Mouse (Mus musculus) hindbrain, embryonic 14.5 days (tissue): ENCODE measurements at regions not wholly inside any gene's neighbourhood (a gene's known extent, or its start where the extent isn't known, plus 50 kb on each side); places are given as distances from the start of the nearest gene placed in this dataset.
A peak's percentile ranks its signal among the peaks of the same experiment; 100 is the strongest.

Source experiments
- ATAC-seq: fragments of 200-750 bp; cut with Nextera tagmentation; 2 replicates; pipeline ENCODE4 v1.8.0; 2017; ENCODE audit warnings: moderate number of reproducible peaks, mild to moderate bottlenecking, moderate TSS enrichment, moderate library complexity; ENCODE audit not compliant: low FRiP score
- DNase-seq: peaks from one replicate; pipeline ENCODE4 v3.0.0-alpha.2; 2015; ENCODE audit warnings: low spot score
- H3K27ac ChIP-seq: fragments of 300-500 bp; sonication (generic); 2 replicates; pipeline ENCODE4 v1.5.1; 2014; ENCODE audit warnings: mild to moderate bottlenecking, moderate library complexity
- H3K27me3 ChIP-seq: fragments of 300-500 bp; sonication (generic); 2 replicates; pipeline ENCODE4 v1.6.1; 2014; ENCODE audit warnings: mild to moderate bottlenecking, low read length, mixed read lengths; ENCODE audit not compliant: control insufficient read depth, insufficient read depth
- H3K36me3 ChIP-seq: fragments of 300-500 bp; sonication (generic); replicated peaks from 2 replicates; pipeline ENCODE4 v1.6.1; 2014; ENCODE audit not compliant: control insufficient read depth, insufficient read depth
- H3K4me1 ChIP-seq: fragments of 300-500 bp; sonication (generic); replicated peaks from 2 replicates; pipeline ENCODE4 v1.6.1; 2014; ENCODE audit warnings: antibody characterized with exemption, low read length, mixed read lengths; ENCODE audit not compliant: control insufficient read depth, insufficient read depth
- H3K4me2 ChIP-seq: fragments of 300-500 bp; sonication (generic); replicated peaks from 2 replicates; pipeline ENCODE4 v1.6.1; 2014; ENCODE audit warnings: mild to moderate bottlenecking, moderate library complexity
- H3K4me3 ChIP-seq: fragments of 300-500 bp; sonication (generic); replicated peaks from 2 replicates; pipeline ENCODE4 v1.5.1; 2014; ENCODE audit warnings: mild to moderate bottlenecking, low read length
- H3K9ac ChIP-seq: fragments of 300-500 bp; sonication (generic); 2 replicates; pipeline ENCODE4 v1.6.1; 2014
- H3K9me3 ChIP-seq: fragments of 300-500 bp; sonication (generic); 2 replicates; pipeline ENCODE4 v1.6.1; 2016; ENCODE audit warnings: low read length; ENCODE audit not compliant: control insufficient read depth
- WGBS: fragments of 180-500 bp; shearing (Covaris S2); extraction: QIAGEN DNeasy Blood & Tissue Kit; methylation state at CpG from one replicate; pipeline ENCODE4 v1.1.7; 2014; 5-methylcytosine and 5-hydroxymethylcytosine counted together

- H3K27me3 ChIP-seq, result no peaks in the 10 kb centered on the region
- no peak; the same call in 1 of the 2 replicates for ATAC-seq
- H3K36me3 ChIP-seq, result no peaks in the 10 kb centered on the region
- H3K4me2 ChIP-seq, result no peak overlapping the region
- H3K9me3 ChIP-seq, result no peaks in the 10 kb centered on the region
- H3K4me3 ChIP-seq, result no peak overlapping the region
- WGBS, result 56% methylated on average over 2 of the region's 2 CpGs
- H3K4me1 ChIP-seq, result peaks cover 13% of the 10 kb centered on the region; the same call in 1 of the 2 replicates
- no peak for DNase-seq
- no peak overlapping the region for H3K9ac ChIP-seq
- H3K27ac ChIP-seq, result no peak overlapping the region
These were observed 195.6 kb downstream of the Bcl2l11 start for GRCm38 (mm10) chr2:128321475-128321874.

- no peaks in the 10 kb centered on the region for H3K9me3 ChIP-seq
- H3K36me3 ChIP-seq, result no peaks in the 10 kb centered on the region
- no peak overlapping the region for H3K9ac ChIP-seq
- 30% methylated on average over 13 of the region's 13 CpGs for WGBS
- no peaks in the 10 kb centered on the region for H3K27me3 ChIP-seq
- H3K4me3 ChIP-seq, result no peak overlapping the region
- ATAC-seq, result peak; percentile 40; the same call in 1 of the 2 replicates
- DNase-seq, result peak; percentile 69
- peaks cover 13% of the 10 kb centered on the region; the same call in 1 of the 2 replicates for H3K4me1 ChIP-seq
- no peak overlapping the region for H3K4me2 ChIP-seq
- H3K27ac ChIP-seq, result peak overlapping the region; percentile 58
These were observed 198.6 kb downstream of the Bcl2l11 start for GRCm38 (mm10) chr2:128324256-128325096.

DNA sequence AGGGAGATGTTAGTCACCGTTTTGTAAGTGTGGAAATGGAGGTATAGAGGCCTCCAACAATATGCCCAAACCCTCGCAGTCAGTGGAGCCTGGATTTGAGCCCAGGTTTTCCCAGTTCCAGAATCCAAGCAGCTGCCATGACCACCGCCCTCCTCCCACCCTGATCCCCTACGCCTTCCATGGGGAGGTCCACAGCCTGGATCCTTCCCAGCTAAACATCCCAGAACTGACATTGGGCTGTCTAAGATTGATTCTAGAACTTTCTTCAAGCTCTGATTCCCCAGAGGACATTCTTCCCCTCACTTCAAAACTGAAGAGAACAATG lies 199.2 kb downstream of the Bcl2l11 start:
- no peak; the same call in 1 of the 2 replicates for ATAC-seq
- no peak overlapping the region for H3K4me2 ChIP-seq
- no peaks in the 10 kb centered on the region for H3K9me3 ChIP-seq
- H3K36me3 ChIP-seq, result no peaks in the 10 kb centered on the region
- no peaks in the 10 kb centered on the region for H3K27me3 ChIP-seq
- H3K4me1 ChIP-seq, result peaks cover 13% of the 10 kb centered on the region; the same call in 1 of the 2 replicates
- peak overlapping the region; percentile 58 for H3K27ac ChIP-seq
- 59% methylated on average over 4 of the region's 4 CpGs for WGBS
- no peak overlapping the region for H3K9ac ChIP-seq
- H3K4me3 ChIP-seq, result no peak overlapping the region
- DNase-seq, result no peak

DNA sequence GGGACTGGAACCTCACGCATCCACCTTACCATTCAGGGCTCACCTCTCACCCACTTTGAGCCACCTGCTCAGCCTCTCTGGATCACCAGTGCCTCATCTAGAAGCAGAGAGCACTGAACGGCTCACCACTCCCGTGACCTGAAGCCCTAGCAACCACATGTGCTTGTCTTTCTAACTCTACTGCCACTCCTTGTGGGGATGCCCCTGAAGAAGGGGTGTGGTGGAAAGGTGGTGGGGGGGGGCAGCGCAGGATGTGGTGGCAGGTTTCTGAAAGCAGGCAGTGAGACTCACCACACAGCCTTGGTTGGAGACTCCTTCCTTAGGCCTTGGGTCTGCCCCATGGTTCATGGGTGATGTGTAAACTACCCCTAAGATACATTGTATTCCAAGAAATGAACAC lies 199.6 kb downstream of the Bcl2l11 start:
- Histone ChIP-seq H3K4me2 (no peak overlapping the region), H3K27ac (no peak overlapping the region), H3K9me3 (no peaks in the 10 kb centered on the region), H3K9ac (no peak overlapping the region), H3K27me3 (no peaks in the 10 kb centered on the region), H3K4me1 (peaks cover 13% of the 10 kb centered on the region; the same call in 1 of the 2 replicates), H3K36me3 (no peaks in the 10 kb centered on the region), H3K4me3 (no peak overlapping the region)
- 86% methylated on average over 4 of the region's 4 CpGs for whole genome bisulfite sequencing
- no peak; the same call in 1 of the 2 replicates for ATAC-seq
- DNase-seq, result no peak

- Histone ChIP-seq H3K4me3 (no peak overlapping the region), H3K27ac (no peak overlapping the region), H3K4me1 (peaks cover 14% of the 10 kb centered on the region), H3K36me3 (no peaks in the 10 kb centered on the region), H3K9ac (no peak overlapping the region), H3K27me3 (no peaks in the 10 kb centered on the region), H3K4me2 (no peak overlapping the region), H3K9me3 (no peaks in the 10 kb centered on the region)
- no peak for DNase-seq
- no peak for ATAC-seq
- WGBS, result 71% methylated on average over 9 of the region's 9 CpGs
These were observed 205.0 kb downstream of the Bcl2l11 start for GRCm38 (mm10) chr2:128330833-128331232.

DNA sequence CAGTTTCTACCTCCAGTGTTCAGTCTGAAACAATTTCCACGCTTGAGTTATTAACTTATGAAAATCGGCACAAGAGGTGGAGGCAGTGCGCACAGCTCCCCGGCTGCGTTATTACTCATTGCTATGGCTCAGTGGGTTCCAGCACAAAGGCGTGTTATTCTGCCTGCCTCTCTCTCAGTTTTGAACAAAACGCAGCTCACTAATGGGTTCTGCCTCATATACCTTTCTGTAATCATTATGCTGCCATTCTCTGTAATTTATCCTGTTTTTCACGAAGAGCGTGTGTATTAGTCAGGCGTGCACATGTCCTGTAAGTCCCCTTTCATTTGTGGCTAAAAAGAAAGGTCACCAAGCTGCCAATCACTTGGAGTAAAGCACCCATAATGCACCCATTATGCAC lies 205.4 kb downstream of the Bcl2l11 start:
- Histone ChIP-seq H3K4me2 (no peak overlapping the region; the same call in 1 of the 2 replicates), H3K9me3 (no peaks in the 10 kb centered on the region), H3K36me3 (no peaks in the 10 kb centered on the region), H3K27me3 (no peaks in the 10 kb centered on the region), H3K27ac (peak overlapping the region; percentile 32; the same call in 1 of the 2 replicates), H3K4me1 (peaks cover 14% of the 10 kb centered on the region), H3K4me3 (no peak overlapping the region), H3K9ac (no peak overlapping the region)
- ATAC-seq, result peak; percentile 73; the same call in 1 of the 2 replicates
- WGBS, result 22% methylated on average over 10 of the region's 10 CpGs
- peak; percentile 42 for DNase-seq

DNA sequence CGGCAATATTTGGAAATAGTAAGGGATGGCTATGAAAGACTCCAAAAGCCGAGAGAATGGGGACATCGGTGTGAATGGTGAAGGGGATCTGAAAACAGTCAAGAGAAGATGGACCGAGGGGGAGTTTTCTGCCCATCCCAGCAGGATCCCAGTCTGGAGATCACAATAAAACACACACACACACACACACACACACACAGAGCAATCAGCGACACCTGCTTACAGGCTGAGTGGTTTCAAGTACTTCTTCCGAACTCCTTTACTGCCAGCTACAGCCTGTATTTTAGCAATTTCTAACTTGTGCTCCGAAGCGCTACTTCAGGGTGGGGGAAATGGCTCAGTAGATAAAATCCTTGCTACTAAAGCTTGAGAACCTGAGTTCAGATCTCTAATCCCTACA lies 205.8 kb downstream of the Bcl2l11 start:
- H3K9me3 ChIP-seq, result no peaks in the 10 kb centered on the region
- no peaks in the 10 kb centered on the region for H3K36me3 ChIP-seq
- H3K9ac ChIP-seq, result no peak overlapping the region
- DNase-seq (no peak), ATAC-seq (no peak)
- no peak overlapping the region for H3K4me3 ChIP-seq
- peaks cover 14% of the 10 kb centered on the region for H3K4me1 ChIP-seq
- peak overlapping the region; percentile 32; the same call in 1 of the 2 replicates for H3K27ac ChIP-seq
- no peak overlapping the region; the same call in 1 of the 2 replicates for H3K4me2 ChIP-seq
- H3K27me3 ChIP-seq, result no peaks in the 10 kb centered on the region
- WGBS, result 50% methylated on average over 8 of the region's 8 CpGs

GRCm38 (mm10) chr2:128333401-128334142 lies 207.7 kb downstream of the Bcl2l11 start:
- WGBS, result 72% methylated on average over 10 of the region's 10 CpGs
- H3K9ac ChIP-seq, result no peak overlapping the region
- no peak overlapping the region for H3K4me3 ChIP-seq
- no peak overlapping the region for H3K4me2 ChIP-seq
- no peaks in the 10 kb centered on the region for H3K27me3 ChIP-seq
- DNase-seq, result no peak
- H3K36me3 ChIP-seq, result no peaks in the 10 kb centered on the region
- no peak overlapping the region for H3K27ac ChIP-seq
- peaks cover 14% of the 10 kb centered on the region for H3K4me1 ChIP-seq
- ATAC-seq, result no peak
- no peaks in the 10 kb centered on the region for H3K9me3 ChIP-seq

DNA sequence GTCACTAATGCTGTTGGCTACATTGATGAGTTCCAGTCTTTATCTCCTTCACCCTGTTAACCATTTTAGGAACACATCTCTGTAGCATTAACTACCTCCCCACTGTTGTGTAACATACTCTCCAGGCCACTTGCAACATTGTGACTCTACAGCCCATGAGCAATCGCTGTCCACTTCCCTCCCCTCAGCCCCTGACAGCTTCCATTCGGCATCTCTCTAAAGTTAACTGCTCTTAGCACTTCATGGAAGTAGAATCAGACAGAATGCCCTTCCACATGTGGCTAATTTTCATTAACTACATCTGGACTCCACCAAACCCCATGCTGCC lies 208.3 kb downstream of the Bcl2l11 start:
- no peak for ATAC-seq
- Histone ChIP-seq H3K4me1 (peaks cover 19% of the 10 kb centered on the region), H3K27ac (no peak overlapping the region), H3K27me3 (no peaks in the 10 kb centered on the region), H3K36me3 (no peaks in the 10 kb centered on the region), H3K4me2 (no peak overlapping the region), H3K9ac (no peak overlapping the region), H3K9me3 (no peaks in the 10 kb centered on the region), H3K4me3 (no peak overlapping the region)
- DNase-seq, result no peak
- WGBS, result 87% methylated on average over 2 of the region's 2 CpGs
